Mouse (Mus musculus): ENCODE data around the gene Zfp282.

GRCm38 (mm10) chr6:47878593-47878992 is 1.6 kb downstream of the Zfp282 start:
- TF ChIP-seq GATA1 (IDR thresholded peaks at IDR 0.05; ENCODE audit: borderline replicate concordance, low read length) (no peak), FLI1 (IDR thresholded peaks at IDR 0.05; ENCODE audit: low read length) (no peak)
